Mouse (Mus musculus): Measurements from ENCODE around the gene Fxyd1. TPM values are rescaled to one million over a fixed set of nuclear protein-coding genes. Genes with fewer than 3 reads are reported as not detected.

The Fxyd1 gene
- polyA plus RNA-seq, 1 experiment: not detected

GRCm38 (mm10) chr7:31049135-31049845, 7.7 kb downstream of the Fxyd1 start:
- 0 out of 2 replicates have a peak, but pooled peaks cover 3% of the 10 kb centered on the region for H3K4me1 ChIP-seq (ENCODE audit: control insufficient read depth, insufficient read depth, low read length)
- H3K27ac ChIP-seq (ENCODE audit: insufficient read depth, low read depth, low read length): no peak overlapping the region
- TF ChIP-seq POLR2A (IDR thresholded peaks at IDR 0.05; ENCODE audit: borderline replicate concordance, low read depth, low read length) (no peak), CTCF (IDR thresholded peaks at IDR 0.05; ENCODE audit: low read depth, low read length) (no peak)
- no peak overlapping the region for H3K4me3 ChIP-seq (ENCODE audit: insufficient read depth, low read length)

- Histone ChIP-seq H3K27ac (ENCODE audit: insufficient read depth, low read depth, low read length) (peak within 1 kb of the TSS; percentile 76), H3K4me1 (ENCODE audit: control insufficient read depth, insufficient read depth, low read length) (peaks cover 20% of the 10 kb centered on the region), H3K4me3 (ENCODE audit: insufficient read depth, low read length) (peak within 1 kb of the TSS; percentile 73)
- no peak for TF ChIP-seq CTCF (IDR thresholded peaks at IDR 0.05; ENCODE audit: low read depth, low read length)
- no peak for TF ChIP-seq POLR2A (IDR thresholded peaks at IDR 0.05; ENCODE audit: borderline replicate concordance, low read depth, low read length)
Measured at GRCm38 (mm10) chr7:31042431-31042910, 14.5 kb downstream of the Fxyd1 start, which contains the start of gene Fxyd5. Gene Fxyd5 (minus strand): TSS chr7:31042481.

GRCm38 (mm10) chr7:31041662-31042315, 15.2 kb downstream of the Fxyd1 start:
- TF ChIP-seq CTCF (IDR thresholded peaks at IDR 0.05; ENCODE audit: low read depth, low read length) (no peak), POLR2A (IDR thresholded peaks at IDR 0.05; ENCODE audit: borderline replicate concordance, low read depth, low read length) (no peak)
- H3K4me3 ChIP-seq (ENCODE audit: insufficient read depth, low read length): peak overlapping the region; percentile 73
- H3K4me1 ChIP-seq (ENCODE audit: control insufficient read depth, insufficient read depth, low read length): peaks cover 25% of the 10 kb centered on the region
- peak overlapping the region; percentile 76 for H3K27ac ChIP-seq (ENCODE audit: insufficient read depth, low read depth, low read length)

- peak overlapping the region; percentile 73 for H3K4me3 ChIP-seq (ENCODE audit: insufficient read depth, low read length)
- H3K4me1 ChIP-seq (ENCODE audit: control insufficient read depth, insufficient read depth, low read length): peaks cover 30% of the 10 kb centered on the region
- H3K27ac ChIP-seq (ENCODE audit: insufficient read depth, low read depth, low read length): peak overlapping the region; percentile 76
- TF ChIP-seq CTCF (IDR thresholded peaks at IDR 0.05; ENCODE audit: low read depth, low read length) (no peak), POLR2A (IDR thresholded peaks at IDR 0.05; ENCODE audit: borderline replicate concordance, low read depth, low read length) (no peak)
Measured at GRCm38 (mm10) chr7:31041023-31041407, 16.0 kb downstream of the Fxyd1 start.

GRCm38 (mm10) chr7:31040281-31041022, 16.5 kb downstream of the Fxyd1 start:
- Histone ChIP-seq H3K27ac (ENCODE audit: insufficient read depth, low read depth, low read length) (no peak overlapping the region; the same call in 1 of the 2 replicates), H3K4me3 (ENCODE audit: insufficient read depth, low read length) (peak overlapping the region; percentile 73), H3K4me1 (ENCODE audit: control insufficient read depth, insufficient read depth, low read length) (peaks cover 31% of the 10 kb centered on the region)
- TF ChIP-seq POLR2A (IDR thresholded peaks at IDR 0.05; ENCODE audit: borderline replicate concordance, low read depth, low read length): no peak
- TF ChIP-seq CTCF (IDR thresholded peaks at IDR 0.05; ENCODE audit: low read depth, low read length): no peak

- Histone ChIP-seq H3K4me1 (ENCODE audit: control insufficient read depth, insufficient read depth, low read length) (peaks cover 43% of the 10 kb centered on the region), H3K27ac (ENCODE audit: insufficient read depth, low read depth, low read length) (no peak overlapping the region), H3K4me3 (ENCODE audit: insufficient read depth, low read length) (no peak overlapping the region)
- no peak for TF ChIP-seq POLR2A (IDR thresholded peaks at IDR 0.05; ENCODE audit: borderline replicate concordance, low read depth, low read length)
- TF ChIP-seq CTCF (IDR thresholded peaks at IDR 0.05; ENCODE audit: low read depth, low read length): no peak
Measured at GRCm38 (mm10) chr7:31039011-31039410, 18.0 kb downstream of the Fxyd1 start.

- Histone ChIP-seq H3K27ac (ENCODE audit: insufficient read depth, low read depth, low read length) (no peak overlapping the region), H3K4me1 (ENCODE audit: control insufficient read depth, insufficient read depth, low read length) (peaks cover 54% of the 10 kb centered on the region), H3K4me3 (ENCODE audit: insufficient read depth, low read length) (0 out of 2 replicates have a peak overlapping the region, but pooled peaks have one; percentile 5)
- TF ChIP-seq POLR2A (IDR thresholded peaks at IDR 0.05; ENCODE audit: borderline replicate concordance, low read depth, low read length) (no peak), CTCF (IDR thresholded peaks at IDR 0.05; ENCODE audit: low read depth, low read length) (no peak)
Measured at GRCm38 (mm10) chr7:31037675-31038074, 19.3 kb downstream of the Fxyd1 start.

GRCm38 (mm10) chr7:31036917-31037316, 20.1 kb downstream of the Fxyd1 start:
- Histone ChIP-seq H3K27ac (ENCODE audit: insufficient read depth, low read depth, low read length) (no peak overlapping the region), H3K4me3 (ENCODE audit: insufficient read depth, low read length) (no peak overlapping the region), H3K4me1 (ENCODE audit: control insufficient read depth, insufficient read depth, low read length) (peaks cover 58% of the 10 kb centered on the region)
- no peak for TF ChIP-seq POLR2A (IDR thresholded peaks at IDR 0.05; ENCODE audit: borderline replicate concordance, low read depth, low read length)
- TF ChIP-seq CTCF (IDR thresholded peaks at IDR 0.05; ENCODE audit: low read depth, low read length): no peak

- Histone ChIP-seq H3K27ac (ENCODE audit: insufficient read depth, low read depth, low read length) (no peak overlapping the region), H3K4me3 (ENCODE audit: insufficient read depth, low read length) (no peak overlapping the region), H3K4me1 (ENCODE audit: control insufficient read depth, insufficient read depth, low read length) (peaks cover 56% of the 10 kb centered on the region)
- no peak for TF ChIP-seq POLR2A (IDR thresholded peaks at IDR 0.05; ENCODE audit: borderline replicate concordance, low read depth, low read length)
- TF ChIP-seq CTCF (IDR thresholded peaks at IDR 0.05; ENCODE audit: low read depth, low read length): no peak
Measured at GRCm38 (mm10) chr7:31035291-31035690, 21.7 kb downstream of the Fxyd1 start.

Measured in bone marrow macrophage, adult 2 months (primary cell).